Mouse (Mus musculus) bone marrow, adult 2 months (tissue): ENCODE data around the gene Cxcr5.

ENCODE experiments used
- CTCF ChIP-seq: fragments of 200-500 bp; IDR thresholded peaks from 2 replicates; pipeline ENCODE4 v1.5.1; 2011; ENCODE audit warnings: low read length, control low read depth; ENCODE audit not compliant: control insufficient read depth, insufficient read depth
- POLR2A ChIP-seq: fragments of 200-500 bp; IDR thresholded peaks from 2 replicates; pipeline ENCODE4 v1.6.1; 2011; ENCODE audit warnings: low read depth, mild to moderate bottlenecking, control low read depth, low read length, borderline replicate concordance; ENCODE audit not compliant: control insufficient read depth

DNA sequence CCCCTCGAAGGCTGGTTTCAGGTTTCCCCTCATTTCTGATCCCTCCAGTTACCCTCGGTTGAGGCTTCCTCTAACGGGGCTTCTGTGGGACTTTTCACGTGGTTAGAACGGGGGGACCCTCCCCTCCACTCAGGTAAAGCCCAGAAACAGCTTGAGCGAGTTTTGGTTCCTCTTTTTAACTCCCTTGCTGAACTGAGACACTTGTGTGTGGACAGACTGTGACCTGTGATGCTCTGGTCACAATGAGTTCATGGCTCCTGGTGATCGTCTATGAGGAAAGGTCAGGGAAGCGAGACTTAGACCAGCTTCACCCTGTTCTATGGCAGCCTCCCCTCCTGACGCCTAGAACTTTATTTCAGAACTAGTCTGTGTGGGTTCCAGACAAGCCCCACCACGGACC, 39.8 kb downstream of the Cxcr5 start:
- TF ChIP-seq CTCF (no peak), POLR2A (no peak)
